Mouse (Mus musculus): ENCODE data around the gene Wdr41.

DNA sequence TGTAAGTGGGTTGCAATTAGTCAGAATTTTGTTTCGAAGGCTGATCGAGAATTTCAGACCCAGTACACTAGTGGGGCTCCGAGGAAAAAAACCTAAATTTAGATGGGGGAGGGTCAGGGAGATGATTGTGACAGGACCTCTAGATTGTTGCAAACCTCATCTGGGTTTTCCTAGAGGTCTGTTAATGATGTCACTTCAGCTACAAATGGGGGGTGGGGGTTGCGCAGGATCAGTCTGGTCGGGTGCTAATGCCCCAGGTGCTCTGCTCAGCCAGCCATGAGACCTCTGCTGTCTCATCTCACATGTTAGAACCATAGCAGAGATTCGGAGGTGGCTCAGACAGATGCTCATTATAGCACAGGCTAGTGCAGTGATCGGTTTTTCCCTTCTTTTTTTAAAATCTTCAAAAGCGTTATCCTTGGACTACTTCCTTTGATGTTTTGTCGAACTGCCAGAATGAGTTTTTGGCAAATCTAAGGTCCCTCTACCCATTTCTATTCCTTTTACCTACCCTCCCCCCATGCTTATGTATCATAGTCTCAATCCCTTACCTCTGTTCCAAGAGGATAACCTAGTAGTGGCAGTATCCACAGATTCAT is 64.1 kb downstream of the Wdr41 start:
- TF ChIP-seq CTCF (conservative IDR thresholded peaks at IDR 0.05; ENCODE audit: low read length) (no peak), NANOG (IDR thresholded peaks at IDR 0.05; ENCODE audit: borderline replicate concordance, low read length) (no peak)

Measured in E14TG2a.4 (cell line).